Mouse (Mus musculus): ENCODE data around the gene Ankrd40.
A peak's percentile ranks its signal among the peaks of the same experiment; 100 is the strongest.

Ankrd40 gene

DNA sequence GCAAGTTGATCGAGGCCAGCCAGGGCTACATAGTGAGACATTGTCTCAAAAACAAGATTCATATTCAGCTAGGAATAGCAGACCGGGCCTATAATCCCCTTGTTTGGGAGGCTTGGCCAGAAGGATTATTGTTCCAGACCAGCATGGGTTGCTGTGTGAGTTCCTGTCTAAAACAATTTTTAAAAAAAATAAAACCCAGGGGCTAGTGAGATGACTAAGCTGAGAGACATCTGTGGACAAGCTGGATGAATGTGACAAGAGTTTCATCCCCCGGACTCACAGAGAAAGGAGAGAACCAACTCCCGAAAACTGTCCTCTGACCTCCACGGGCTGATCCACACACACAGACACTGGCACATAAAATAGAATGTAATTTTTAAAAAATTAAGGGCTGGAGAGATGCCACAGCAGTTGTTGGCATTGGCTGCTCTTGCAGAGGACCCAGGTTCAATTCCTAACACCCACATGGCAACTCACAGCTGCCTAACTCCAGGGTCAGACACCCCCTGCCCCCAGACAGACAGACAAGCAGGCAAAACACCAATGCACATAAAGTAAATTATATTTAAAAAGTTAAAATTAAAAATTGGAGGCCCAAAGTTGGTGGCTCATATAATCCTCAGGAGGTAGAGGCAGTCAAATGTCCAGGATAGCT lies 4.4 kb upstream of the Ankrd40 start:
- no peak for DNase-seq (ENCODE audit: low read depth)

DNA sequence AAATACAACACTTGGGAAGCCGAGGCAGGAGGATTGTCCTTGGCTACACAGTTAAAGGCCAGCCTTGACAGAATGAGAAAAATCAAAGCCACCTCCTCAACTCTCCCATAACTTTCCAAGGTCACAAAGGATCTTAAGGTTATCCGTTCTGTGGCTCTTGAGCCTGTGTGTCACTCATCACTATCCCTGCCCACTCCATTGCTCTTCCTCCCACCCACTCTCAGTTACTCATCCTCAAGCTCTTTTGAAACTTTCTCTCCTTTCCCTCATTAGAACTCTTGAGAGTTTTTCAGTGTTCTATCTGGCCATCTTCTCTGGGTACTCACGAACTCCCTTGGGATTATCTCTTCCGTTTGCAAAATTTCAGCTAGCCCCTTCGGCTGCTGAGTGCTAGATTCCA lies 3.2 kb upstream of the Ankrd40 start:
- DNase-seq (ENCODE audit: low read depth) = no peak

DNA sequence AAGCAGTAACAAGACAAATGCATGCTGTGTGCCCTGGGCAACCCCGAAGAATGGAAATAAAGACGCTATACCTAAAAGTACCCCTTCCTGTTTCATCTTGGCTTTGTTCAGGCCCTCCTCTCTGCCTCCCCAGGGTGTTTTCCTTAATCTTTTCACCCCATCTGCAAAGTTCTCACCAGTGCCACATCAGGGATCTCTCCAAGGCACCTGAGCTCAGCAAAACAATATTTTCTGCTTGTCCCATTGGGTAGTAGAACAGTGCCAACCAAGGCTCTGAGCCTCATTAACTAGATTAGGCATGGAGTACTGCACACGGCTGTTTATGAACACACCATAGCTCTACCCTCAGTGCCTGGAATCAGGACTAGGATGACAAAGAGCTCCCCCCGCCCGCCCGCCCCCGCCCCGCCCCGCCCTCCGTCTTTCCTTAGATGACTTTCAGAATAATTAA lies 815 bp upstream of the Ankrd40 start:
- no peak for DNase-seq (ENCODE audit: low read depth)

DNA sequence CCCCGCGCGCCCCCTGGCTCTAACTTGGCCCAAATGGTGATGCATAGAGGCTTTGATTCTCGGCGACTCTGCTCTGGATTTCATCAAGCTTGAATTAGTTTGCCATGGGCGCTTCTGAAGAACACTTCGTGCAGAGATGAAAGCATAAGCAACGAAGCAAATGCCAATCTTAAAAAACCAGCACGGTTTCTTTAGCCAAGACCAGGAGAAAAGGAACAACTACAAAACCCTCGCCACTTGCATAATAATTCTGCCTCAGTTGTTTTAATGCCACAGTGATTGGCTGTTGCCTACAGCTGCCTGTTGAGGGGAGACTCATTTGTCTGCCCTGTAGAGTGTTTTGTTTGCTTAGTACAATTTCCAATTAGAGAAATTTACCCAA lies 834 bp downstream of the Ankrd40 start:
- DNase-seq (ENCODE audit: low read depth) = no peak

DNA sequence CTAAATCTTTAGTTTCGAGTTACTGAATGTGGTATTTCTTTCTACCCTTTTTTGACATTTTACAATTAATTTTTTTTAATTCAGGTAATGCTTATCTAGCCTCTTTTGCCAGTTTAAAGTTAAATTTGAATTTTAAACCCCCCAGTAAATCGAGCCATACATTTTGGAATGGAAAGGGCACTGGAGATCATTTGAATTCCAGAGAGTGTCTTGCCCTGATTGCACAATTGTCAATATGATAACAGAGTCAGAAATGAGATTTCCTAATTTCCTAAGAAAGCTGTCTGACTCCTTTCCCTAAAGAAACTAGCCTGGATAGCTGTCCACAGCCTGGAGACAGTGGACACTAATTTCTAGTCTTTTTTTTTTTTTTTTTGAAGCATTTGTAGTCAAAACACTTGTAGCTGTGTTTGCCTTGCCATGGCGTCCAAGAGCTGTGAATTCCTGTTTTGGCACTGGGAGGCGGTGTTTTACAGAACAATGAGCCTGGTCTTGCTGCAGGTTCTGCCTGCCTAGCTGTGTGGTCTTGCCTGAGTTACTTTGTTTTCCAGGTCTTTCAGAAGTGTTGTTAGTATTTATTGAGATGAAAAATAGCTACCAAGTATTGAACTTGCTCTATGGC lies 1.6 kb downstream of the Ankrd40 start:
- peak; percentile 64 for DNase-seq (ENCODE audit: low read depth)

DNA sequence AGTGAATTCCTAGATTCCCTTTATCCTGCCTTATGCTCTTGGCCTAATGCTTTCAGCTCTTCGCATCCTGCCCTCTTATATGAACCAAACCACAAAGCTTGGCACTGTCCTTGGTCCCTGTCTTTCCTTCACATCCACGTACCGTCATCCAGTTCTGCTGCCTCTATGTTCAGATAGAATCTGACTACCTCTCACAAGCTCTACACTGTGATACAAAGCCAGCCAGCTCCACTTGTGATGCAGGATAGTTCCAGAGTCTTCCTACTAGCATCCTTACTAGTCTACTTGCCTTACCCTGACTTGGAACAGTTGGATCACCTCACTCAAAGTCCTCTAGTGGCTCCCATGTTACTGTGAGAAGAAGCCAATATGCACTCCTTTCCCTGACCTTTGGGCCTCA lies 2.4 kb downstream of the Ankrd40 start:
- DNase-seq (ENCODE audit: low read depth) = no peak

DNA sequence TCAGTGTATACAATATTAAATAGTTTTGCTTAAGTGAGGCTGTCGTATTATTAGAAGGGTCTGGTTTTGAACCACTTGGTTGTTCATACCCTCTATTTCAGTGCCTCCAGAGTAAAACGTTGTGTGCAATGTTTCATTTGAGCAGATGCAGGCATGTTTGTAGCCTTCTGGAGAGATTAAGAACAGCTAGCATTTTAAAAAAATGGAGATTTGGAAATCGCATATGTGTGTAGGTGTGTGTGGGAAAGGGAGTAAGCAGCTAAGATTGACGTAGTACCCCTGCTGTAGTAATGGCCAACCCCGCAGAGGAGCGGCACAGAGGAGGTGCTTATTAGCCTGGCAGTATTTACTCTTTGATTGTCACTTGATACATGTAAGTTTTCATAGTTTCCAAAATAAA lies 4.9 kb downstream of the Ankrd40 start:
- no peak for DNase-seq (ENCODE audit: low read depth)

DNA sequence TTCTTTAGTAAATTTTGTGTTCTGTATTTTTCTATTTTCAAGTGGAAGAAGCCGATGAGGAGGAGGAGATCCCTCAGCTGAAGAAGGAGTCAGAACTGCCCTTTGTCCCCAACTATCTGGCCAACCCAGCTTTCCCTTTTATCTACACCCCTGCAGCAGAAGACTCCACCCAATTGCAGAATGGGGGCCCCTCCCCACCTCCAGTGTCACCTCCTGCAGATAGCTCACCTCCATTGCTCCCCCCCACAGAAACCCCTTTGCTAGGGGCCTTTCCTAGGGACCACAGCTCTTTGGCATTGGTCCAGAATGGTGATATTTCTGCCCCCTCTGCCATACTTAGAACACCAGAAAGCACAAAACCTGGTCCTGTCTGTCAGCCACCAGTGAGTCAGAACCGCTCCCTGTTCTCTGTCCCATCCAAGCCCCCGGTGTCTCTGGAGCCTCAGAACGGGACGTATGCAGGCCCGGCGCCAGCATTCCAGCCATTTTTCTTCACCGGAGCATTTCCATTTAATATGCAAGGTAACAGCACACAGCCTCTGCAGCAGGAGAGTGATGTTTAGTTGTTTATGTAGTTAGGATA lies 6.7 kb downstream of the Ankrd40 start:
- DNase-seq (ENCODE audit: low read depth) = no peak

DNA sequence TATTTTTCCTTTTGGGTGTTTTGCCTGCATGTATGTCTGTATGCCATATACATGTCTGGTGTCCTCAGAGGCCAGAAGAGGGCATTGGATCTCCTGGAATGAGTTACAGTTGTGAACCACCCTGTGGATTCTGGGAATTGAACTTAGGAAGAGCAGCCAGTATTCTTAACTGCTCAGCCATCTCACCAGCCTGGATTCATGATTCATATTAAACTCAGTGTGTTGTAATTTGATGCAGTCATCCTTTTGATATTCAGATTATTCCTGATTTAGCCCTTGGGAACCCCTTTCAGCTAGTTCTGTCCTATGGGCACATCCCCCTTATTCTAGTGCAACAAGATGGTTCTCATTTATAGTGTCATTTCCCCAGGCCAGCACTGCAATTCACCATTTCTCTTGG lies 8.8 kb downstream of the Ankrd40 start:
- DNase-seq (ENCODE audit: low read depth) = no peak

DNA sequence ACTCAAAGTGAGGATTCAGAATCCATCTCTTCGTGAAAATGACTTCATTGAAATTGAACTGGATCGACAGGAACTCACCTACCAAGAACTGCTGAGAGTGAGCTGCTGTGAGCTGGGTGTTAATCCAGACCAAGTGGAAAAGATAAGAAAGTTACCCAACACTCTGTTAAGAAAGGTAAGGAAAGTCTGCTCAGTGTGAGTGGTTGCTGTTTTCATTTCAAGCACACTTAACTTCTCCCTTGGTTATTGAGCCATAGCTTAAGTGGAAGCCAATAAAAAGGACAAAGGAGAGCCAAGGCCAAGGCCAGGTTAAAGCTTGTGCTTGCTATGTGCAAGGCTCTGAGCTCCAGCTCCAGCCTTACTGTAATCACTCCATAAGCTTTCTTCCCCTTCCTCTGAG lies 10.5 kb downstream of the Ankrd40 start:
- DNase-seq (ENCODE audit: low read depth) = no peak

DNA sequence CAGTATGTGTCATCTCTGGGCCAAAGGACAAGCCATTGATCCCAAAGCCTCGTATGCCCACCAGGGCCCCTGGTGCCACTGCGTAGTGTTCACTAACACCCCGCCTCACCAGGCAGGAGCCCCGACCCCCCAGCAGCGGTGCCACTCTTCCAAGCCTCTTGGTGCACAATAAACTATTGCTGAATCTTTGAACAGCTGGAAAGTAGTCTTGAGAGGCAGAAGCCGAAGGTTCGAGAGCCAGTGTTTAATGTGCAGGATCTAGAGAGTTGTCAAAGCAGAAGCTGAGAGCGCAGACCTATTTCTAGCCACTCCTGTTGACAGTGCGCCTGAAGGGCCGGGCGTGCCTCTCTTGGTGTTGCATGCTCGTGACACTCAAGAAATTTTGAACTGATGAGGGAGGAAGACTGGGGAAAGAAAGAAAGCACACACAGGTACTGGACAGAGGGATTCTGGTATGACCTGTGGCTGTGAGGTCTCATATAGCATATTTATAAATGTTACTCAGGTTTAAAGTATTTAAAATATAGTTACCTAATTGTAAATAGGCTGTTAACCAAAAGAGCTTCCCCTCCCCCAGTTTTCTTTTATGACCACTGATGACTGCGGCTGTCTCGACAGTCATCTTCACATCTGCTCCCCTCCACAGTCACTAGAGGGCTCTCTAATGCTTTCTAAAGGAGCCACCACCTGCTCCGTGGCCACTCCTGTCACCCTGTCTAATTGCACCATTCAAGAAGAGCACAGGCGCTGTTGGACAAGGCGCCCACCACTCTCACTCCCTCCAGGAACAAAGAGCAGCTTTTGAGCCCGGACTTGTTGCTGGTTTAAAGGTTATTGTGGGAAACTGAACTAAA lies 12.2 kb downstream of the Ankrd40 start:
- DNase-seq (ENCODE audit: low read depth) = no peak

DNA sequence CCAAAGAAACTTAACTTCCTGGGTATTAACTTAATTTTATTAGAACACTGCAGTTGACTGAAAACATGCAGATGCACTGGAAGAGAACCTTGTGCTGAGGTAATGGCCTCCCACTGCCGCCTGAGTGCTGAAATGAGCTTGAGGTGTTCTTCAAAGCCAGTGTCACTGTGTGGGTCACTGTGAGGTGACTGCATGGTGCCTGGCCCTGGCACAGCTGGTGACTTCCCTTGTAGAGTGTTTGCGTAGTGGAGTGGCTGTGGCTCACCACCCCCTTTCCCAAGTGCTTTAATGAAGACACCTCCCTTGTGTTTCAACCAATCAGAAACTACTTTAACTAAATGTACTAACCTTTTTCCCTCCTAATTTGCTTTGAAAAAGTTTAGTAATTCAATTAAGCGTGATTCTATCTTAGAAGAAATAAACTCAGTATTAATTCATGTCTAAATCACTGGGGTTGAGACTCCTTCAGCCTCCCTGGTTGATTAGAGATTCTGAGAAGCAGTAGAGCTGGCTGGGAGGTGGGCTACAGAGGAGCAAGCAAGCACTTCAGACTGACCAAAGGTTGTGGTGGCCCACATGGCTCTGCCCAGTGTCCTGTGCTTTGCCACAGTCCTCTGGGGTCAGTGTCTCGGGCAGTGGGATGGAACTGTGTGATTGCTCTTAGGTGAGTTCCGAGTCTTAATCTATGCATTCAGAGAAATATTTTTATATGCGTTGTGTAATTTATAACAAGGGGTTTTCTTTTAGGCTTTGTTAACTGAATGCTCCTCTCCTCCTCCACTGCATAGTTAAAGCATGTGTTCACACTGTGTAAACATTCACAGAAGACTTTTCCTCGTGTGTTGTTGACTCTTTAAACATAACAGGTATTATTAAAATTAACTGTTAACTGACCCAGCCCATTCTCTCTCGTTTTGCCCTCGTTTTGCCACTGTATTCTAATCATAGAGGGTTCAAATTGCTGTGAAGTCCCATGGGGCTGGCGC lies 13.4 kb downstream of the Ankrd40 start:
- DNase-seq (ENCODE audit: low read depth) = no peak

DNA sequence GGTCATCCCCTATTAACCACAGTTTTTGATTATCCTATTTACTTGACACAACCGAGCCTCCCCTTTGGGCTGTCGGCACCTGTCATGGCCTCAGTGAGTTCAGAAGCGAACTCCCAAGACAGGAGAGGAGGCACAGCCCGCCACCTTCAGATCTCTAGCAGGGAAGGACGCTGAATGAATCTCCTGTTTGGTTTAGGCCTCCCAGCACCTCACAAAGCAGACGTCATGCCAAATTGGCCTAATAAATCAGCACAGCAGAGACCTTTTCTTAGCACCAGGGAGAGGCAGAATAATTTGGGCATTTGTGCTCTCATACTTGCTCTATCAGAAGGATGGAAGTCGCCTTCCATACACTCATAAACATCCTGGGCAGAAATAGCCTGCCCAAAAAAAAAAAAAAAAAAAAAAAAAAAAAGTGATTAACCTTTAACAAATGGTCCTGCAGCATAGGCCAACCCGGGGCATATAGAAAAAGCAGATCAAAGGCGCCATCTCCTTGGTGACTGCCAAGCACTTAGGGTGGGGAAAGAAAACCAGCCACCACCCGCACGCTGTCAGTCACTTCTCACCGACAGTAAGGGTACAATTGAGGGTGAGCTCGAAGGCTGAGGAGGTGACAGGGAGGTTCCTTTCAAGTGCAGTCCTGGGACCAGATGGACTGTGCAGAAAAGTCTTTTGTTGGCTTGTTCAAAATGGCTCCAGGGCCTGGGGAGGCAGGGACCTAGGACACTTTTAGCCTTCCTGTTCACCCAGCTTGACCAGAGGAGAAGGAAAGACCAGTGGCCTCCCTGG lies 14.5 kb downstream of the Ankrd40 start:
- no peak for DNase-seq (ENCODE audit: low read depth)

DNA sequence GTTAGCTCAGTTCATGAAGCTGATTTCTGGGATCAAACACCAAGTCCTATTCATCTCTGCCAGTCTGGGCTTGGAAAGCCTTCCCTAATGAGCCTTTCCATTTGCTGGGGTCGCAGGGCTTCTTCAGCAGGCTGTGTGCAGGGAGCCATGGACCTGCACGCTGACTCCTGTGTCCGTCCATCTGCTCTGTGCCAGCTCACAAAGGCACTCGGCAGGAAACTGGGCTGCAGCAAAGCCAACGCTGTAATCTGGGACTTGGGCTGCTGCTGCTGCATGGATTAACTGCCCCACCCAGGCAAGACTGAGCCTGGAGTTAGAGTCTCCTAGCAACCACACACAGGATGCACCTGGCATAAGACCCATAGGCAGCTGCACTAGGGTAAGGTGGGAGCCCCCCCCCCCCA lies 16.2 kb downstream of the Ankrd40 start:
- no peak for DNase-seq (ENCODE audit: low read depth)

DNA sequence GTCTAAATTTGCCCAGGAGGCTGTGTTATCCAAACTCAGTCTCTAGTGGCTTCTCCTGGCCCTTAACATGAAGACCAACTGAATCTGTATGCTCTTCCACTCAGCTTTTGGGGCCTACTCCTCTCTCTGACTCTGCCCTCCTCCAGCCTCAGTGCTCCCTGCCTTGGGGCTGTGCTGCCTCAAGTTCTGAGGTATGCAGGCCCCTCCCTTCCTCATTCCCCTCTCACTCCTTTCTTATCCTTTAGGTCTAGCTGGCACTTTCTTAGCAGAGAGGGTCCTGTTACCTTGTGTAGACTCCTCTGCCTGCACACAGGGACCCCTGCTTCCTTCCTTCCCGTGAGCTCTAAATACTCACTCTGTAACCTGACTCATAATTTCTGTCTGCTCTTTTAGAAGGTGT lies 16.7 kb downstream of the Ankrd40 start:
- DNase-seq (ENCODE audit: low read depth) = no peak

DNA sequence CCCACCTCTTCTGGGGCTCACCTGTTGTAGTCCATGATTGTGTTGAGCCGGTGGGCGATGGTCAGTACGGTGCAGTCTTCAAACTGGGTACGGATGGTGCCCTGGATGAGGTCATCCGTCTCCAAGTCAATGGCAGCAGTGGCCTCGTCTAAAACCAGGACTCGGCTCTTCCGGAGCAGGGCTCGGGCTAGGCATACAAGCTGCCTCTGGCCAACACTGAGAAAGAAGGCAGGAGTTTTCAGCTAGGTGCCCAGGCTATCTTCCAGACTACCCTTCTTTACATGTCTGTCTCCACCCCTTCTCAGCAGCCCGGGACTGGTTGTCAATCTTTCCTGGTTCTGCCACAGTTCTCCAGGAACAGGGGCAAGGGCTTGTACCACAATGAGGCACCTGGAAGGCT lies 18.1 kb downstream of the Ankrd40 start:
- no peak for DNase-seq (ENCODE audit: low read depth)

DNA sequence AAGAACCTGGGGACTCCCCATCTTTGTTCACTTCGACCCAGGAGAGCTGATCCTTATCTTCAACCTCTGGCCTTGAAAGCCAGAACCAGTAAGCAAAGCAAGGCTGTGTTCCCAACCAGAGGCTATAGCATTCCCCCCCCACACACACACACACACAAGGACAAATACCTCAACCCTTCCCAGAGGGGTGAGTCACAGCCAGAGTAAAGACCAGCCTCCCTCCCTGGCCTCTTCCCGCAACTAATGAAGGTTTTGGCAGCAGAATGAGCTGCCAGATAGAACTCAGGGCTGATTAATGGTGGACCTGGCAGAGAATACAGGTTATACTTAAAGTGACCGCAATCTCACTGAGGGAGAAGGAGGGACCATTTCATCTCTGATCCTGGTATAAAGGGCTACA lies 18.8 kb downstream of the Ankrd40 start:
- peak; percentile 79 for DNase-seq (ENCODE audit: low read depth)

DNA sequence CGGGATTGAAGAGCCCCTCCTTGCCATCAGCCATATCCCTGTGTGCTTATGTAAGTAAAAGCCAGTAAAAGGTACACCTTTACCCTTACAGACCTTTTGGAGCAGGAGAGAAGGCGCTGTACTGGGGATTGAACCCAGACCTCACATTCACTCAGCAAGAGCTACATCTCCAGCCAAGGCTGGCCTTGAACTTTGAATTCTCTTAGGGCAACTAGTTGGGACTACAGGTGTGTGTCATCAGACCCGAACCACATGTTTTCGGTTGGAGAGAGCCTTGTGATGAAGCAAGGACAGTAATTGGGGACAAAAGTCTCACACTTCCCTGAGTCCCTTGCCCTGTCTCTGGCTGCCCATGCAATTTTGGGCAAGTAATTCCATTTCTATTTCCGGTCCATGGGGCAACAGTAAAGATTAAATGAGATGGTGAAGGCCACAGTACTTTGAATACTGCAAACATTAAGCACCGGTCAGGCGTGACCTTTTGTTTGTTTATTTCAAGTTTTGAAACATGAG lies 19.3 kb downstream of the Ankrd40 start:
- no peak for DNase-seq (ENCODE audit: low read depth)

DNA sequence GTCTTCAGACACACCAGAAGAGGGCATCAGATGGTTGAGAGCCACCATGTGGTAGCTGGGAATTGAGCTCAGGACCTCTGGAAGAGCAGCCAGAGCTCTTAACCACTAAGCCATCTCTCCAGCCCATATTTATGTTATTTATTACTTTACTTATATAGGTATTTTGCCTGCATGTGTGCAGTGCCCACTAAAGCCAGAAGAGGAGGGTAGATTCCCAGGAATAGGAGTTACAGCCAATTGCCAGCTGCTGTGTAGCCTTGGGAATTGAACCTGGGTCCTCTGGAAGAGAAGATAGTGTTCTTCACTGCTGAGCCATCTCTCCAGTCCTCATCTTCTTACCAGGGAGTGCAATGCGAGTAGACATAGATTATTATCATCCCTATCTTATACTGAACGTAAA lies 22.0 kb downstream of the Ankrd40 start:
- no peak for DNase-seq (ENCODE audit: low read depth)

DNA sequence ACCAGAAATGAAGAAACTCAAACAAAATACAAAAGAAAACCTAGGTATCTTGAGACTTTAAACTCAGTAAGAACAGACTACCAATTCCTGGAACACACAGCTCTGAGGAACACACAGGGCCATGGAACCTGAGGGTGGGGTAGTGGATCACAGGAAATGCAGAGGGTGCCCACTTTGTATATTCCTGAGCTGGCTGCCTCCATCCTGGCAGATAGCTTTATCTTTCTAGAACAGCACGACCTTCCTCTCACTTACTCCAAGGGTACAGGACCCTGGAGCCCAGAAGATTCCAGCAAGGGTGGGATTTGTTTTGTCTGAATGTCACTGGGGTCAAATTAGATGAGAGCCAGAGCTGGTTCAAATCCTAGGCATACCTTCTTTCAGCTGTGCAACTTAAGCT lies 22.5 kb downstream of the Ankrd40 start:
- DNase-seq (ENCODE audit: low read depth) = no peak

DNA sequence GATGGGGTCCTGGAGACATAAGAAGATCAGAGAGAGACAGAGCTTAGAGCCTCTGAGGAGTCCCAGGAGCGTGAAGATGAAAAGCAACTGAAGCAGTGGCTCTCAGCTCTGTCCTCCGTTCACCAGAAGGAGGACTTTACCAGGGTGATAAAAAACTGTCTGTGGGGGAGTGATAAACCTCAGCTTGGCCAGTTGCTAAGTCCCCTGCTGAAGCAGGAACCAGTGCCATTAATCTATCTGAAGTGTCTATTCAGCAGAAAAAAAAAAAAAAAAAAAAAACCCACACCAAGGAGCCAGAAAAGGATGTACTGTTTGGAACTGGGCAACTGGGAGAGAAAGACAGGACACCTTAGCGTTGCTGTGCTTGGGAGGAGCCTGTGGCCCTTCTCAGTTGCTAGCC lies 23.3 kb downstream of the Ankrd40 start:
- no peak for DNase-seq (ENCODE audit: low read depth)

All from fibroblast of lung, adult 2 months (primary cell).